Mouse (Mus musculus) heart, postnatal 14 days (tissue): ENCODE data around the gene Gbgt1. TPM values are rescaled to one million over a fixed set of nuclear protein-coding genes. Genes with fewer than 3 reads are reported as not detected.
A peak's percentile ranks its signal among the peaks of the same experiment; 100 is the strongest.

Experiments
- DNase-seq, 2 experiments: peaks; one replicate each; pipeline ENCODE4 v3.0.0; 2021 to 2022
- intact Hi-C: fragments of 180-260 bp; cut with DNase I; formaldehyde crosslinking; loops from one replicate; pipeline ENCODE4 v1.15.1; 2025
- total RNA-seq, 2 experiments: library from RNA; stranded (reverse); gene quantifications; 2 replicates each; pipeline ENCODE4 v1.2.3; 2021

Gbgt1 gene
- total RNA-seq, 2 experiments from 2014 or later, result 2.6 to 3.7 TPM

DNA sequence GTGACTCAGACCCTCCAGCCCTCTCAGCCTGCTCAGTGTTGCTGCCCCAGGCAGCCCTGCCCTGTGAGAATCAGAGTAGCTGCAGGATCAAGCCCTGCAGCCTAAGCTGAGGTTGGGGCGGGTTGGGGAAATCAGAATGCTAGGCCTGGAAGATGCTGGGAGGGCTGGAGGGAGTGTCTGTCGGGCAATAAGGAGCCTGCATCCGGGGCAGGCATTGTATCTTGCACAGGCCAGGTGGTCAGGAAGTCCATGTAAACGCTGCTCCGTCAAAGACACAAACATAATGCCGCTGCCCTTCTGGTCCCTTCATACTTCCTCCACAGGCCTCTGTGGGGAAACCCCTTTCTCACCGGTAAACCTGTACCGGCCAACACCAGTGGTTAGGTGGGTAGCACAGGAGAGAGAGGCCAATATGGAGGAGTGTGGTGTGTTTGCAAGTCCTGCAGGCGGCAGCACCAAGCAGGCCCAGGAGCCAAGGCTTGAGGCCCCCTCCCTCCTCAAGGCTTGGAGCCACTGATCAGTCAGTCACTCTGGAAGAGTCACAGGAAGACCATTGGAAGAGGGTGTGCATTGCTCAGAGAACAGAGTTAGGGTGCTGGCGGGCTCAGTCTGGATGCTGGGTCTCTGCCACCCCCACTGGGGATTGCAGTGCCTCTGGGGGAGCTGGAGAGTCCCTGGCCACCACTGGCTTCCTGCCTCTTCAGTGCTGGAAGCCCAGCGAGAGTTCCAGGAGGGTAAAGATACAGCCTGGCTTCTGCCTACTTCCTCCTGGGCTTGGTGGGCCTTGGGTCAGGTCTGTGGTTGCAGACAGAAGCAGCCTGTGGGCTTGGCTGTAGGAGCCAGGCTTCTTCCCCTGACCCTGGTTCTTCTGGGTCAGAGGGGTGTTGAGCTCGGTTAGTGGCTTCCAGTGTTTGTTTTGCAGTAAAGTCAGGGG, 29.5 kb downstream of the Gbgt1 start:
- peak in 1 of 2 experiments; percentile 33 for DNase-seq

DNA sequence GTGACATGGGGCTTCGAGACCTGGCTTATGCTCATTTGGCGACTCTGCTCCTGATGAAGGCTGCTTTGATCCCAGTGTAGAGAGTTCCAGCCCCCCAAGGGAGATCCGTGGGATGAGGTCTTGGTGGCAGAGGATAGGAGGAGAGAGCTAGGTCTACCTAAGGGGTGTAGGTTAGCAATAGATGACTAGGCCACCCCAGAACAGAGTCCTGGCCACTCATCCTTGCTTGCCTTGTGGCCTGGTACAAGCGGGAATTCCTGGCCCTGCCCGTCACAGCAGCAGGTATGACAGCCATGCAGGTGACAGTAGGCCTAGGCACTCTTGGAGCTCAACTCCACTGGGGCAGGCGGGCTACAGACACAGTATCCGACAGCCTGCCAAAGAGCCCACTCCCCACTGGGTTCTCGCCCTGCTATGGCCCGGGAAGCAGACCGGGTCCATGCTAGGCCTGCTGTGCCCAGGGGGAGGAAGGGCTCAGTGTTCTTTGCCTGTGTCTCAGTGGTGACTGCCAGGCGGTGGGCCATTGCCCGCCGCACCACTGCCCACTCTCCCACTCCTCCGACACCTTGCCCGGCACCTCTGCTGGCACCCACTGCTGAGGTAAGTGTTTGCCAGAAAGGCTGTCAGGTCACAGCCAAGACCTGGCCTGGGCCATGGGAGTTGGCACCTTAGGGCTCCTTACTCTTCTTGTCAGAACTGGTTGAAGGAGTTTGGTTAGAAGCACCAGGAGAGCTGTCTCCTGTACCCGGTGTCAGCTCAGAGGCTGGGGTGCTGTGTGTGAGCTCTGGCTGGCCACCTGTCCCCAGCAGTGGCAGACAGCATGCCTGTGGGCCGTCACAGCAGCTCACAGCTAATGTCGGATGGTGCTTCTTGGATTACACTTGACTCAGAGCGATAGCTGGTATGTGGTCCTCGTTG, 31.0 kb downstream of the Gbgt1 start:
- intact Hi-C loops, result no loop called here
- DNase-seq, result no peak

More for the DNA sequence above, 29.5 kb downstream of the Gbgt1 start:
- intact Hi-C loops, result no loop called here

DNA sequence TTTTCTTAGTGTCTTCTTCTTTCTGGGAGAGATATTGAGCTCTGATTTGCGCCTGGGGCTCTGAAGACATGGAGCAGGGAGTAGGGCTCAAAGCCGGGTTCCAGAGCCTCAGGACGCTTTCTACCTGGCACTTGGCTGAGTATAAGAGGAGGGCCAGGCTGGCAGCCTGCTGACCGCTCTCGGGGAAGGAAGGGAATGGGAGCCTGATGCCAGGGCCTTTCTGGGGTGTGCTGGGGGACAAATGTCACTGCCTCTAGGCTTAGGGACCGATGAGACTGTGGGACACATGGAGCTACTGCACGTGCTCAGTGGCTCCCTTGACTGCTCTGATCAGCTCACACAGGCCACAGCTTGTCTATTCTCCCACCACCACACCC, 31.7 kb downstream of the Gbgt1 start:
- no peak for DNase-seq
- intact Hi-C loops, result no loop called here

DNA sequence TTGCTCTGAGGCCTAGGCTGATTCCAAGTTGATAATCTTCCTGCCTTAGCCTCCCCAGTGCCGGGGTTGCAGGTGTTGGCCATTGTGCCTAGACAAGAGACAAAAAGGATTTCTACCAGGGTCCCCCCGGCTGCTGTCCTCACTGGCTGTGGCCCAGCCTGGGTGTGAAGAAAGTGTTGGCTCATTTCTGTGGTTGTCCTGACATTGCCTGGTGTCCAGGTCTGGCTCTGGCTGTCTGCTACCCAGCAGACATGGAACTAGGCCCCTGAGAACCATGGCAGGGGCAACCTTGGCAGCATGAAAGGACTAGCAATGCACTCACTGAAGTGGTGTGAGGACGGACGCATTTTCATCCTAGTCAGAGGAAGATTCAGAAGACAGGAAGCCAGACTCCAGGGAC, 33.2 kb downstream of the Gbgt1 start:
- DNase-seq, result no peak
- intact Hi-C loops, result no loop called here

DNA sequence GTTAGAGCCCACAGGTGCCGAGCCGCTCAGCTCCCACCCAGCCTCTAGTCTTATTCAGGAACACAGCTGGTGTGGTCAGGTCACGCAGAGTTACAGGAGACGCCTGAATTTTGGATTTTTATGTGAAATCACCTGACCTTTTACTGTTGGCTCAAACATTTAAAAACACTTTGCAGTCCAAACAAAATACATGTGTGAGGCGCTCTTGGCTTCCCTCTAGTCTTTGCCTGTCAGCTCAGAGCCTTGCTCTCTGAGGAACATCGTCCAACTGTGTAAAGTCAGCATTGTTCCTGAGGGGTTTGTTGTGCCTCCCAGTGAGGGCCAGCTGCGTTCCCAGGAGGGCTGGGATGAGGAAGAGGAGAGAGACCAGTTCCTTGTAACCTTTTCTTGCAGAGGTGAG, 33.6 kb downstream of the Gbgt1 start:
- intact Hi-C loops, result no loop called here
- no peak for DNase-seq

DNA sequence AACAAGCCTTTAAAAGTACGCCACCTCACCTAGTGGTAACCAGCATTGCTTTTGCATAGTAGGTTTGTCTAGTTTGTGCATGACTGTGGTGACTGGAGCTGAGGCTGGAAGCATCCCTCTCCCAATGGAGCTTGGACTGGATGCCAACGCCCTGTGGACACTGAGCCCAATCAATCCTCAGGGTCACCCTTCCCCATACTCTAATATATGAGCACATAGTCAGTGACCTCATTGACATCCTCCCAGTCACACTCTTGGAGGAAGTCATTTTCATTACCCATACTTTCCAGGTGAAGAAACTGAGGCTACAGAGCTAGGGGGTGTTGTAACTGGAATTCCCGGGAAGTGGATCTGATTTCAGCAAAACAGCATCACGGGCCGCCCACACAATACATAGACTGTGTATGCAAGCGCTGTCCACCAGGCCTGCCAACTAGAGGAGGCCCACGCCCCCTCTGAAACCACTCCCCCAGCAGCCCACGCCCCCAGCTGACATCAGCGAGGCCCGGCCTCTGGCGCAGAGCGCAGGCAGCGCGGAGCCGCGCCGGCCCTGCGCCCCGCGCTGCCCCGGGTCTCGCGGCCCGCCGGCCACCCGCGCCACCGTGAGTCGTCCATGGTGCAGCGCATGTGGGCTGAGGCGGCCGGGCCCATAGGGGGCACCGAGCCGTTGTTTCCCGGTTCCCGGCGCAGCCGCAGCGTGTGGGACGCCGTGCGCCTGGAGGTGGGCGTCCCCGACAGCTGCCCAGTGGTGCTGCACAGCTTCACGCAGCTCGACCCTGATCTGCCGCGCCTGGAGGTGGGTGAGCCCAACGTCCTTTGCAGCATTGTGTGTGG, 36.5 kb downstream of the Gbgt1 start:
- DNase-seq, result peak; percentile 89 to 92
- intact Hi-C loops, result no loop called here

DNA sequence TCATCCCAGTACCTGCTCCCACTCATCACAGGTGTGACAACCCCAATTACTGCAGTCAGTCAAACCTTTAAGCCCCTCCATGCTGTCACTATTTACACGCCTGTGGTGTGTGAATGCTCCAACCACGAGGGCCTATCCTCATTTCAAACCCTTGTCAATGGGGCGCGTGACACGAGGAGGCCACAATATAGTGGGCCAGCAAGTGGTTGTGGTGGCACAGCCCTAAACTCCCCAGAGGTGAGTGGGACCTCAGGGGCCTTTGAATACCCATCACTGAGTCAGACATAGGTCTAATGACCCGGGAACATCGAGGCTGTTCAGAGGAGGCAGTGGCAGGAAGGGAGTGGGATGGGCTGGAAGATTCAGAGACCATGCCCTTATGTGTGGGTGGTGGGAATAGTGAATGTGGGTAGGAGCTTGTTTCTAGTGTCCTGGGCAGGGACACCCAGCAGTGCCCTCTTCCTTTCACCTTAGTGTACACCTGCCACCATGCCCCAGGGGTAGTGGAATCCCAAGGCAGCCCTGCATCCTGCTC, 37.3 kb downstream of the Gbgt1 start:
- DNase-seq, result no peak
- intact Hi-C loops, result no loop called here

DNA sequence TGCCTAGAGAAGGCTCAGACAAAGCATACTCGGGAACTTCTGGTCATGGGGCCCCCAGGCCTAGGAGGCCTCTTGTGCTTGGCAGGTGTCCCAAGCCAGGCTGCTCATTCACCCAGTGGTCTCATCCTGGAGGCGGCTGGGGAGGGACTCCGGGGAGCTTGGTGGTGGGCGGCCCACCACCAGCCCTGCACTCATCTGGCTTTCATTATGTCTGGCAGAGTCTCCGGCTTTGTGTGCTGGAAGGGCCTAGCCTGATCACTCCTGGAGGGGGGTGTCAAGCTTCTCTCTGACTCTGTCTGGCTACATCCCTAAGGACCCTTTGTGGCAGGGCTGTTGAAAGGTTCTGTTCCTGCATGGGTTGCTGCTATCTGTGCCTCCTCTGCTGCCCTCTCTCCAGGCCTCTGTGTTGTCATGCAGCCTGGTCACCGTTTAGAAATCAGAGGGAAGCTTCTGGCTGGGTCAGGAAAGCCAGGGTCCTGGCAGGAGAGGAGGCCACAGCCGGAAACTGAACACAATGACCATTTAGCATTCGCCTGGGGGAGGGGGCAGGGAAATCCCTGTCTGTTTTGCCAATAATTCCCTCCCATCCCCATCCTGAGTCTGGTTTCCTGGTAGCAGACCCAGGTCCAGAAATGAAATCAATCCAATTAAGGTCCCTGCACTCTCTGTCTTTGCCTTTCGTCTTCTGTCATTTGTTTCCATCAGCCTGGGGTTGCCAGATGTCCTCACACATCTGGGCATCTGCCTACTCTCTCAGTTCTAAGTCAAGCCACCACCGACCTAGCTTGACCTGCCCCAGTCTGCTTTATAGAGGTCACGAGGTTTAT, 38.0 kb downstream of the Gbgt1 start:
- peak; percentile 64 for DNase-seq
- intact Hi-C loops, result no loop called here

DNA sequence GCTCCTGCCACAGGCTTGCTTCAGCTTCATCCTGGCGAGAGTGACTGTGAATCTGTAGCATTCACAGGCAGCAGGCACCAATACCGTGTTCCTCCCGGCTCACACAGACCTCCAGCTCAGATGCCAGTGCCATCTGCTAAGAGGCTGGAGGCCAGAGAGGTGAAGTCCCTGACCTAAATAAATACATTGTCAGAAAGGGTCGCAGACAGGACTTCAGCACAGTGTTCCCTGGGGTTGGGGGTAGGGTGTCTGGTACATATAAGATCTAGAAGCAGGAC, 38.5 kb downstream of the Gbgt1 start:
- intact Hi-C loops, result no loop called here

DNA sequence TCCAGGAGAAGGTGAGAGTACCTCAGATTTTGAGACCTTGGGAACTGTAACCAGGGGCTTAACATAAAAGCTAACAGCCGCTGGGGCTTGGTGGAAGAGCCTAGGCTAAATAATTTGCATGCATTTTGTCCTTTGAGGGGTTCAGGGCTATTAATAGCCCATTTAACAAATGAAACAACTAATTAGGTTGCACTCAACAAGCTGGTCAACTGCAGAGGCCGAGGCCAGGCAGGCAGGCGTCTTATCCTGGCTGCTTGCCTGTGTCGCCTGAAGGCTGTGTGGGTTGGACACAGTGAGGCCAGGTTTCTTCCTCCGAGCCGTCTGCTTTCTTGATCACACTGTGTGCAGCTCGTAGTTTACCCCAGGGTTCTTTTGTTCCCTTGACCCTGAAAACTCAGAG, 39.0 kb downstream of the Gbgt1 start:
- intact Hi-C loops, result no loop called here

More for the DNA sequence above, 38.5 kb downstream of the Gbgt1 start:
- no peak for DNase-seq

DNA sequence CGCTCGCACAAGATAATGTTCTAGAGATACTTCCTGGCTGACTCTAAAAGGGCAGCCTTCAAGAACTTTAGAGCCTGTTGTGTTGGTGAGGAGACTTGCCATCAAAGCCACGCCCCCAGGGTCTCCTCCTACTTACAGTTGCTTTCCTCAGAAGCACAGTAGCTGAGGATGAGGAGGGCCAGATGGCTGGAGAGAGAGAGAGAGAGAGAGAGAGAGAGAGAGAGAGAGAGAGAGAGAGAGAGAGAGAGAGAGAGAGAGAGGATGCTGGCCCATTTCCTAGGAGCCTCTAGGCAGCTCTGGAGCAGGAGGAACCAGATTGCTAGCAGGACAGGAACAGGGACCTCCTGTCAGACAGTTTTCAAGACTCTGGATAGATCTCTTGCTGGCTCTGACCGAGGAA, 39.5 kb downstream of the Gbgt1 start:
- DNase-seq, result peak; percentile 42
- intact Hi-C loops, result no loop called here

More for the DNA sequence above, 39.0 kb downstream of the Gbgt1 start:
- DNase-seq, result peak; percentile 45 to 59

DNA sequence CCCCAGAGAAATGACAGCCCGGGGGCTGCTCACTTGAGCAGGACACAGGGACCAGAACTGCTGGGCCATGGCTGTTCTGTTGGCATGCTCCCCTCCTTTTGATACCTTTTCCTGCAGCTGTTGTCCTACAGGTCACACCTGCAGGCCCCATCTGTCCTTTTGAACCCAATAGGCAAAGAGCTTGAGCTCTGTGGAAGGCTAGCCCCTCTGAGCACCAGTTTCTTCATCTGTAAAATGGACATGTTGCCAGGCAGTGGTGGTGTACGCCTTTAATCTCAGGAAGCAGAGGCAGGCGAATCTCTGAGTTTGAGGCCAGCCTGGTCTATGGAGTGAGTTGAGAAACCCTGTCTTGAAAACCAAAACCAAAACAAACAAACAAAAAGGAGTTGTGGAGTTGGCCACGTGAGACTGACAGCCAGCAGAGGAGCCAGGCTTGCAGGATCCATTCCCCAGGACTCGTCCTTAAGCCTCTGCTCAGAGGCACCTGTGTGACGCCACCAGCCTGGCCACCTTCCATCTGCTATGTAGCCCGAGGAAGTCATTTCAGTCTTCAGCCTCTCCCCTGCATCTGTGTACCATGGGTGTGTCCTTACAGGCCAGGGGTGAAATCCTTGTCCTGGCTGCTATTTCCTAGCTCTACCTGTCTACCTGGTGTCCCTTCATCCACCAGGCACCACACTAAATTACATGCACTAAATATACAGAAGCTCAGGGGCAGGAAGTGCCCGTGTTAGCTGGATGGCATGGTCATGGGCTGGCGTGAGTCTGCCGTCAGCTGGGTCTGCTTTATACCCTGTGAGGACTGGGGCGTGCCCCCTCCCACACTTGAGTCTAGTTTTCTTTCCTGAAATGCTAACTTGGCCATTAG, 40.3 kb downstream of the Gbgt1 start:
- no peak for DNase-seq
- intact Hi-C loops, result no loop called here

DNA sequence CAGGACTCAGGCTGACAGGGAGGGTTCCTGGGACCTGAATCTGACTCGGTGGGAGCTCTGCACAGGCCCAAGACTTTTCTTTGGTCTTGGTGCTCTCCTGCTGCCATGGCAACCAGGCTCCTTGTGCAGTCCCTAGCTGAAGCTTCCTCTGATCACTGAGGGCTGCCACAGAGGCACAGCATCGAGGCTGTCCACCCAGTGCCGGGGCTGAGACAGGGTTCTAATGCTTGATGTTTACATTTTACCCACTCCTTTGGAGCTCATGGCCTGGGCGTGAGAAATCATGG, 40.9 kb downstream of the Gbgt1 start:
- intact Hi-C loops, result no loop called here

DNA sequence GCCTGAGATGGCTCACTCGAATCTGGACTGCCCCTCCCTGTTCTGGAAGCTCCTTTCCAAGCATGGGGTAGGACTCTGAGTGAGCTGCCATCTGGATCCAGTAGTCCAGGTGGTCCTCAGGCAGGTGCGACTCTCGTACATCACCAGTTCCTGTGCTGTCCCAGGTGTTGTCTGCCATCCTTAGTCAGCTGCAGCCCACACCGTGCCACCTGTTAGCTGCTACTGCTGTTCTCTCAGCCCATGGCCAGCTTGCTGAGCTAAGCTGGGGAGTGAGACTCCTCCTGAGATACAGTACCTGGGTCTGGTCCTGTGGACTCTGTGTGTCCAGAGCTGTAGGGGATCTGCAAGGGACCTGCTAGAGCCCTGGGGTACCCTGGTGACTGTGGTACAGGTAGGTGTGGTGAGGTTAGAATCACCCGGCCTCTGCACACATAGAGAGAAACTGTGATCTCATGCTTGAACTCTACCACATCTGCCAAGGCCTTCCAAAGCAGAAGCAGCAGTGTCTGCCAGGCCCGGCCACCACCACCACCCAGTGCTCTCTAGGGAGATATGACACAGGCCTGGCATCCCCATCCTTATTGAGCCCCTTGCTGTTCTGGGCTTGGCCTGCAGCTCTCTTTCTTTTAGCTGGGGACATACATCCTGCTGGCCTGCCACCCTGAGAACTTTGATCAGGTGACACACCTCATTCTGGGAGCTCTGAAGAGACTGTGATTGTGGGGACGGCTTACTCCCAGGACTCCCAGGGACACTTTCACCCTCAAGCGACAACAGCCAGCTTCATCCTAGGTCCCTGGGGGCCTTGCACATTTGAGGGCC, 41.5 kb downstream of the Gbgt1 start:
- intact Hi-C loops, result no loop called here

More for the DNA sequence above, 40.9 kb downstream of the Gbgt1 start:
- no peak for DNase-seq

DNA sequence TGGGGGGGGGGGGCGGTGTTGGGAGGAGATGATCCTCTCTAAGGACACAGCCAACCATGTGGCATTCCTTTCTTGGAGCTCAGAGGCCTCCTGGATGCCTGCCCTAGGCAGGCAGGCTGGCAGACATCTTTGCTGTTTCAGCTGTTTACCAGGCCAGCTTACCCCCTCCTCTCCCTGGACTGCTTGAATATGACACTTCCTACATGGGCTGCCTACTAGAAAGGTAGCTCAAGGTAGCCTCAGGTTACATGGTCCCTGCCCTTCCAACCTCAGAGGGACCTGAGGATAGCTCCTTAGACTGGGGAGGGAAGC, 42.1 kb downstream of the Gbgt1 start:
- intact Hi-C loops, result no loop called here
- DNase-seq, result peak in 1 of 2 experiments; percentile 28

More for the DNA sequence above, 41.5 kb downstream of the Gbgt1 start:
- DNase-seq, result no peak

DNA sequence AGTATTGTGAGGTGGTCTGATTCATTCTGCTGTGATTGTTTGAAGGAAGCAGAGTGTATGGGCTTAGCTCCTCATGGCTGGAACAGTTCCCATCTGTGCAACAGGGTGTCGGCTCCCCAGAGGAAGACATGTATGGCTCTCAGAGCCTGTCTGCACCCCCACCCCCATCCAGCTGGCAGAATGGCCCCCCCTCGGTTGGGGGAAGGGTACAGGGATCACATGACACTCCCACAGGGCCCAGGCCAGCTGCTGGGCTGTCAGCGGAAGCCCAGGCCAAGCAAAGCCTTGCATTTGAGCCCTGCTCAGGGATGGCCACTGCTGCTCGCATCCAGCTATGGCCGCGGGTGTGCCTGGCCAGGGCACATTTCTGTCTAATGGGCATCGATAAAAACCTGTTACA, 42.5 kb downstream of the Gbgt1 start:
- peak; percentile 69 to 80 for DNase-seq
- intact Hi-C loops, result no loop called here

DNA sequence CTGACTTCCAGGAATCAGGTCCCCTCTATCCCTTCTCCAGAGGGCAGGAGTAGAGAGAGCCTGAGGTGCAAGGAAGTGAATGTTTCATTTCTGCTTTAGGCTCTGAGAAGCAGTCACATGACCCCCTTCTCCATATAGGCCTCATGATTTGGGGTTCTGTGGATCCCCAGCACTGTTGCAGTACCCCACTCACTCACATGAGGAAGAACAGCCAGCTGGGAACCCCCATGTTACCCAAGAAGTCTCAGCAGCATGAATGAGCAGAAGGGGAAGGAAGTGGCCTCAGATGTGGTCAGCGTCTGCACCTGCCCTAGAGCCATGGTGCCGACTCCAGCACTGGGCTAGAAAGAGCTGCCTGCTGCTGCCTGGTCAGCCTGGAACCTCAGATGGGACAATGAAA, 43.3 kb downstream of the Gbgt1 start:
- DNase-seq, result no peak
- intact Hi-C loops, result no loop called here

DNA sequence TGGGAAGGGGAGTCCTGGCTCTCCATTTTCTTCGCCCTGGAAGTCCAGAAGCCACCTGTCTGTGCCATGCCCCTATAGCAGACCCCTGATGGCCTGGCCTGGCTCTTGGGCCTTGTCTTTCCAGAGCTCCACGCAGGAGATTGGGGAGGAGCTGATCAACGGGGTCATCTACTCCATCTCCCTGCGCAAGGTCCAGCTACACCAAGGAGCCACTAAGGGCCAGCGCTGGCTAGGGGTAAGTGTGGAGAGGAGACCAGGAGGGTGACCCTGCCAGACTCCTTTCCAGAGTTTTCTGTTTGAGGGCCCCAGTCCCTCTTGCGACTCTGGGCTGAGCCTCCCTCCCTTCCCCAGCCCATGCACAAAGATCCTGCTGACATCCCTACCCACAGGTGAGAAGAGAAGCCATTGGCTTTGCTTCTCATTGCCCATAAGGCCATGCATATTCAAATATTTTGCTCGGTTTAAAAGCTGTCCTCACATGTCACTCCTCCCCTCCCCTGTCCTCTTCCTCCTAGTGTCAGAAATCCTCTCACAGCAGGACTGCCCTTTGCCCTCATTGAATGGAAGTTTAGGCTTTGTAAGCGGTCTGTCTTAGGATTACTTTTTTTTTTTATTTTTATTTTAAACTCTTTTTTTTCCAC, 44.0 kb downstream of the Gbgt1 start:
- DNase-seq, result no peak
- intact Hi-C loops, result no loop called here
